18 mouse cellular contexts compared by ENCODE assay signal in the genomic region with DNA sequence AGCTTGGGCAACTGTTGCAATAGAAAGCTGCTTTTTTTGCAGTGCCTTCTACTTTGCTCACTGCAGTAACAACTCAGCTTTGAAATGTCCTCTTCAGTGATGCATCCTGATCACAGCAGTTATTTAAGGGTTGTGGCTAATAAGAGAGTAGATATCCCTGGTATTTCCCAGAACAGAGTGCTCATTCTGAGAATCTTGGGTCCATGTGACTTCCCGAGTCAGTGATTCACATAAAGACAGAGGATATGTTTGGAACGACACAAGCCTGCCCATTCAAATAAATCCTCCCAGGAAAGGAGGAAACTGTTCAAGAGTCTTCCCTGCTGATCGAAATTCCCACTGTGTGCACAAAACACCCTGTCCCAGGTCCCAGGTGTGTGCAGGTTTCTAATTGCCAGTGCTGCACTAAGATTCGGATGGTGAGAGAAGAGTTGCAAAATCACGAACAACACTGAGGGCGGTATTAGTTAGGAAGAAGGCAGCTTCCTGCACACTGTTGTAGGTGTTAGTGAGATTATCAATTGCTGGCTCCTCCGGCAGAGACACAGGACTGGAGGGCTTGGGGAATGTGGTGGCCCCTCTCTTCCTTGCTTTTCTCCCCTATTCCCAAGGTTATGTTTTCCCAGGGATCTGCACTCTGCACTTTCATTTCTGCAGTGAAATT.
A peak's percentile ranks its signal among the peaks of the same experiment; 100 is the strongest.
DNase-seq lines count a peak whose midpoint lies in the region; ATAC-seq and TF ChIP-seq lines count a peak whose summit lies in the region.
"Had no signal": no experiment of that assay in that cellular context is flagged by ENCODE, and none has a peak within 500 bp of the region (broad histone marks: within the 10 kb centered on the region; RNA-seq: fewer than 3 reads in every experiment).

No protein-coding gene starts in this region.

- intact Hi-C loops in heart, postnatal 25 days (cut with DNase I): no loop called here

- no peak for TF ChIP-seq CTCF in hindbrain, postnatal 0 days (IDR thresholded peaks at IDR 0.05; ENCODE audit: low read depth)

- no peak overlapping the region for H3K4me2 ChIP-seq in hindbrain, postnatal 0 days (ENCODE audit: low read depth, low read length)
- H3K4me2 ChIP-seq: forebrain, embryonic 13.5 days; hindbrain, embryonic 12.5 days; intestine, embryonic 15.5 days; liver, embryonic 12.5 days had no signal

- no peak overlapping the region for H3K9ac ChIP-seq in hindbrain, postnatal 0 days (replicated peaks; ENCODE audit: low read length)
- H3K9ac ChIP-seq: forebrain, embryonic 13.5 days; hindbrain, embryonic 12.5 days; intestine, embryonic 15.5 days; liver, embryonic 12.5 days had no signal

- no peaks in the 10 kb centered on the region for H3K27me3 ChIP-seq in hindbrain, postnatal 0 days (ENCODE audit: insufficient read depth, low read length)
- no peaks in the 10 kb centered on the region for H3K27me3 ChIP-seq in hindbrain, embryonic 10.5 days (ENCODE audit: insufficient read depth, poor library complexity, severe bottlenecking)
- H3K27me3 ChIP-seq: forebrain, embryonic 13.5 days; hindbrain, embryonic 12.5 days; intestine, embryonic 15.5 days; liver, embryonic 12.5 days had no signal

- H3K4me1 ChIP-seq in hindbrain, postnatal 0 days (ENCODE audit: insufficient read depth, low read length): no peaks in the 10 kb centered on the region
- H3K4me1 ChIP-seq in hindbrain, embryonic 10.5 days (replicated peaks): no peaks in the 10 kb centered on the region
- H3K4me1 ChIP-seq: forebrain, embryonic 13.5 days; hindbrain, embryonic 12.5 days; intestine, embryonic 15.5 days; liver, embryonic 12.5 days had no signal

- 71% methylated on average over 7 of the region's 7 CpGs for WGBS in hindbrain, postnatal 0 days
- 75% methylated on average over 7 of the region's 7 CpGs for WGBS in hindbrain, embryonic 10.5 days

- no peak overlapping the region for H3K4me3 ChIP-seq in hindbrain, postnatal 0 days (ENCODE audit: low read length)
- H3K4me3 ChIP-seq in hindbrain, embryonic 10.5 days: no peak overlapping the region
- H3K4me3 ChIP-seq: forebrain, embryonic 13.5 days; hindbrain, embryonic 12.5 days; intestine, embryonic 15.5 days; liver, embryonic 12.5 days had no signal

- DNase-seq in heart, adult 11 months: peak; percentile 79
- DNase-seq in heart, postnatal 25 days (ENCODE audit: low spot score): no peak
- DNase-seq in hindbrain, postnatal 0 days (ENCODE audit: low spot score): no peak
- DNase-seq in hindbrain, embryonic 10.5 days (ENCODE audit: low spot score): no peak
- peak; percentile 26 for DNase-seq in right cerebral cortex, adult 18-20 months
- DNase-seq in right cerebral cortex, postnatal 4 days: no peak
- peak; percentile 35 for DNase-seq in telencephalon, adult 2 months (ENCODE audit: low read depth, low spot score)
- DNase-seq: adrenal gland, postnatal 36 days; cerebellum, adult 9-11 months; thymus, postnatal 4 days had no signal

- no peaks in the 10 kb centered on the region for H3K36me3 ChIP-seq in hindbrain, postnatal 0 days (ENCODE audit: insufficient read depth, low read length)
- H3K36me3 ChIP-seq in hindbrain, embryonic 10.5 days: no peaks in the 10 kb centered on the region
- H3K36me3 ChIP-seq: hindbrain, embryonic 12.5 days; intestine, embryonic 15.5 days; liver, embryonic 12.5 days had no signal

- H3K9me3 ChIP-seq in hindbrain, postnatal 0 days (ENCODE audit: low read length): no peaks in the 10 kb centered on the region
- H3K9me3 ChIP-seq in hindbrain, embryonic 10.5 days: no peaks in the 10 kb centered on the region
- H3K9me3 ChIP-seq: forebrain, embryonic 13.5 days; hindbrain, embryonic 12.5 days; intestine, embryonic 15.5 days; liver, embryonic 12.5 days had no signal

- peak overlapping the region; percentile 11; the same call in 1 of the 2 replicates for H3K27ac ChIP-seq in hindbrain, postnatal 0 days
- no peak overlapping the region for H3K27ac ChIP-seq in hindbrain, embryonic 10.5 days
- H3K27ac ChIP-seq: forebrain, embryonic 13.5 days; hindbrain, embryonic 12.5 days; intestine, embryonic 15.5 days; kidney, postnatal 0 days; liver, embryonic 12.5 days had no signal

- ATAC-seq in hindbrain, postnatal 0 days: no peak
- ATAC-seq in monocyte, adult 5-6 weeks (replicated peaks; ENCODE audit: insufficient number of reproducible peaks, low FRiP score, low TSS enrichment, poor library complexity, severe bottlenecking): no peak
- ATAC-seq: forebrain, embryonic 13.5 days; intestine, embryonic 15.5 days; liver, embryonic 12.5 days; lung, postnatal 0 days; Patski had no signal

Comparison
In these comparisons a context has a peak if more than half of its experiments do, and no peak if none do; other contexts are left out.
1. DNase-seq: peak in heart, adult 11 months (single experiment), right cerebral cortex, adult 18-20 months (single experiment) and telencephalon, adult 2 months (single experiment); none in heart, postnatal 25 days (single experiment), hindbrain, postnatal 0 days (single experiment), hindbrain, embryonic 10.5 days (single experiment) and right cerebral cortex, postnatal 4 days (single experiment).